Mouse (Mus musculus) cerebellum, postnatal 25 days (tissue): Measurements from ENCODE around the gene Pate4.
"Not testable (repeated sequence)": the region's sequence is repeated elsewhere in the genome, so short reads cannot be mapped to it uniquely, and the experiment has no call there.

Experiments used
- DNase-seq, 2 experiments: peaks; one replicate each; pipeline ENCODE4 v3.0.0; 2021; ENCODE audit warnings: mixed read lengths in 2 of 2

Pate4 gene

DNA sequence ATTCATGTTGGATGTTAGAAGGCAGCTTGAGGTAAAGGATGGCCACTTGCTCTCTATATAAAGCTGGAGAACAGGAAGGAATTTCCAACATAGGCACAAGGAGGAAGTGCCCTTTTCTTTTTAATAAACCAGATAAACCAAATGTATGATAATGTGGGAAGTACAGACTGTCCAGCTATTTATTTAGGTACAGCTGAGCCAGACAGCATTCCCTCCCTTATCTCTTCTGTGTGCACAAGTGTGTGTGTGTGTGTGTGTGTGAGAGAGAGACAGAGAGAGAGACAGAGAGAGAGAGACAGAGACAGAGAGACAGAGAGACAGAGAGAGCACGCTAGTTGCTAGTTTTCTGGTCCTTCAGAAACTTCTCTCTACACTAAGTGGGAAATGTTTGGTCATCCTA, at the start of gene Pate4:
Pate4 (minus strand) TSS at position 101 of the 400 bp plus-strand sequence.
- DNase-seq: no peak

DNA sequence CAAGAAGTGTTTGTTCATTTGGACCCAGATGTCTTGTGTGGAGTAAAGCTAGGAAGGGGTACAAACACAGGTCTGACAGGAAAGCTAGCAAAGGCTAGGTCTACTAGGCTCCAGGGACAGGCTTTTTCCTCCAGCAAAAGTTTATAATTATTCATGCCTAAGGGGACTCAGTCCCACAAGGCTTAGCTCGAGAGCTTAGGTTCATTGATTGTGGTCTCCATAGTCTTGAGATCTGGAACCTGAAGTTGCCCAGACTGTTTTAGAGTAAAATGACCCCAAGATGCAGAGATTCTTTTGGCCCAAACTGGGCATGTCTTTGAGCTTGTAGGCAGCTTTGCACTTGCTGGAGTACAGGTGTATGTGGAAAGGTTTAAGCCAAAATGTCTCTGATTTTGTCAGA, 36.4 kb upstream of the Pate4 start, which contains the start of gene Pate3:
Pate3 (minus strand) TSS at position 101 of the 400 bp plus-strand sequence.
- no peak for DNase-seq

DNA sequence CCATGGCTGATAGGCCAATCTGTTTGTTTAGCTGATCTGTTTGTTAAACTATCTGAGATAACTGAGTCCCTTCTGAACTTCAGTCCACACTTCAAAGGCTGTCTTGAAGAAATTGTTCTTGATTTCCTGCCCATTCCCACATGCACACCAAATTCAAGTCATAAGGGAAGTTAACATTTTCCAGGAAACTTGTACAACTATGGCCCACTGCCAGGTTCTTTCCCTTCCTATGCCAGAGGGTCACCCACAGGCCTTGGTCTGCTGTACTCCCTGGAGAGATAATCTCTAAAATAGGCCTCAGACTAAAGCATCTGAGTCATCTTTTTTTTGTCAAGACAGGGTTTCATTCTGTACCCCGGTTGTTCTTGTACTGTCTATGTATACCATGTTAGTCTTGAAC, 21.2 kb upstream of the Pate4 start:
- no peak for DNase-seq

- DNase-seq: not testable (repeated sequence)
Observed at GRCm38 (mm10) chr9:35616784-35617183, 5.0 kb upstream of the Pate4 start.

DNA sequence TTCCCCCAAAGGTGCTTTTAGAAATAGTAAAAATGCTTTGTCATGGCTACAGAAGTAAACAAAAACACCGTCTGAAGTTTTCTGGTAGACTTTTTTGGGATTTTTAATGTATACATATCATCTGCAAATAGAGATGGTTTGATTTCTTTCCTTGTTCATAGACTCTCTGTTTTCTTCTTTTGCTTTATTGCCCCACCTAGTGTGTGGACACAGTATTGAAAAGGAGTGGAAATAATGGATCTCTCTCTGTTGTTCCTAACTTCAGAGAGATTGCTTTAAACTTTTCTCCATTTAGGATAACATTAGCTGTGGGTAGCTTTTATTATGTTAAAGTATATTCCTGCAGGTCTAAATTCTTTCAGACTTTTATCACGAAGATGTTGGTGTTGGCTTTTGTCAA, 2.3 kb upstream of the Pate4 start:
- DNase-seq: no peak

DNA sequence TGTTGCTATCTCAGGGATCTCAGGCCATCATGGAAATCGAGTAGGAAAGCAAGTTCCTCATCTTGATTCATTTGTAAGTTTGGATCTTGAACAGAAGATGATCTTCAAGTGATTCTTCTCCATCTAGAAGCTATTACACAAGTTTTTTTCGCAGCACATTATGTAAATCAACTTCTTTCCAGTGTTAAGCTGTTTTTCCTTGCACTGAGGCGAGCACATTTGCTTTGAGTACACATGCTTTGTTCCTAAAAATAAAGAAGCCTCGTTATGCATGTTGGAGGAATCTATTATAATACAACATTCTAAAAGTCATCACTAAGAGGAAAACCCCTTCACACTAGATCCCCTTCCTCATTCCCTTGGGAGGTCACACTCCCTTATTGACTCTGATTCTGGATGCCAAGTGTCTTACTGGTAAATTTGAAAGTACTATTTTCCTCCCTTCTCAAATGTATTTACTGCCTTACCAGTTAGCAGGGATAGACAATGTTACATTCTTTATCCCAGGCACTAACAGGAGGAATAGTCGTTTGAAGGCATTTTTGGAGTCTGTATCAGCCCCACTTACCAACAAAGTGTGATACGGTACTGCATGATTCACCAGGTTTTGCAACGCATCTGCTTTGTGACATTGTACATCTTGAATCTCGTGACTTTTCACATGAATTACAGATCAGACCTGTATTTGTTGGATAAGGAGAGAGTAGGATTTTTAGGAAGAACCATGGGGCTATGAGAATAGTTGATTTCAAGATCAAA, 3.9 kb downstream of the Pate4 start:
- DNase-seq: no peak

DNA sequence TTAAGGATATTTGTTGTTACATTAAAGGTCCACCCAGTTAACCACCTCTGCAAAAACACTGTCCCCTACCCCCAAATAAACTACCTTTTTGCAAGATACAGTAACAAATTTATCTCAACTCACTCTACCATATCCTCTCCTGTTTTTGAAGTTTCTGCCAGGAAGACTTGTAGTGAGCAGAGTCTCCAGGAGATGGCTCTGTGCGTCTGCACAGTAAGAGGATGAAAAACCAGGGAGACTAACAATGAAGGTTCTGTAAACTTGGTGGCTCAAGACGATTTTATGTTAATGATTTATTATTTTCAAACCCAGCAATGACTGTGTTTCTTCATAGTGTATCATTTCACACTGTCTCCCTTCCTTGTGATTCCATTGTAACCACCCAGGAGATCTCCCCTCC, 18.8 kb downstream of the Pate4 start:
- DNase-seq: no peak

GRCm38 (mm10) chr9:35587674-35588073, 24.1 kb downstream of the Pate4 start:
- no peak for DNase-seq

- DNase-seq: no peak
Observed at GRCm38 (mm10) chr9:35574416-35574815, 37.3 kb downstream of the Pate4 start.

- DNase-seq: no peak
Observed at GRCm38 (mm10) chr9:35570663-35571062, 41.1 kb downstream of the Pate4 start.

- peak; percentile 93 to 96 for DNase-seq
Observed at GRCm38 (mm10) chr9:35569571-35570534, 41.9 kb downstream of the Pate4 start, which contains the start of the genes Pate2 and Hyls1. Gene Pate2, plus strand, starts transcription at chr9:35570284. Gene Hyls1, minus strand, starts transcription at chr9:35570398.

GRCm38 (mm10) chr9:35567995-35568394, 43.7 kb downstream of the Pate4 start:
- DNase-seq: no peak

- DNase-seq: no peak
Observed at GRCm38 (mm10) chr9:35564536-35565240, 47.1 kb downstream of the Pate4 start.

GRCm38 (mm10) chr9:35561583-35561982, 50.2 kb downstream of the Pate4 start:
- DNase-seq: no peak

- no peak for DNase-seq
Observed at GRCm38 (mm10) chr9:35561076-35561475, 50.7 kb downstream of the Pate4 start.

DNA sequence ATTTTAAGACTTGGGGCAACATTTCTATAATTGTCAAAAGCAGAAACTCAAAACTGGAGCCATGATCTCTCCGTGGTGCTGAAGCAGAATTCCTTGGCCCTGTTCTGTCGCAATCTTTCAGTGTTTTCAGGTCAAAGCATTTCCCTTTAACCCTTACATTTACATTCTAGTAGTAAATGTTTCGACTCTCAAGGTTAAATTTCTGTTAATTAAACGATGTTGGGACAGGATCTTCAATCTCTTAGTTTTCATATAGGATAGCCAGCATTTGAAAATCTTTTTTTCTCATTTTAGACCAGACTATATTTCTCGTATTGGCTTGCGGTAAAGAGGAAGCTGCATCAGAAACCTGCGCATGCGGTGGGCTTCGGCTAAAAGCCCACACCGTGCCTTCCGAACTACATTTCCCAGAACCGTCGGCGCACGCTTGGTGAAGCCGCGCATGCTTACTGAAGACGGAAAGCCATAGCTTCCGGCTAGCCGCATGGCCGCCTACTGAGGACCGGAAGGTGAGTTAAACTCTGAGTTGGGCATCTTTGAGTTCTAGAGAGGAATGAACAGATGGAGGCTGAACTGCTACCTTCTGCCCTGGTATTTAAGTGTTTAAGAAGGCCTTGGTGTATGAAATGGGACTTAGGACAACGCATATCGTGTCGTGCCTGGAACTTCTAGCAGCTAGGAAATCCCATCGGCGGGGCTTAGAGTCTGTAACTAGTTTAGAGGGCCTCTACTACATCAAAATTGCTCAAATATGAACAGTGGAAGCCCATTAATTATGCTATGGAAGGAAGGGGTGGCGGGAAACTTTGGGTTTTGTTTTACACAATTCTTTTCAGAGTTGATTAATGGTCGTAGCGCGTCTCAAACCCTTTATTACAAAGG, 52.5 kb downstream of the Pate4 start:
- peak; percentile 82 to 90 for DNase-seq

GRCm38 (mm10) chr9:35558257-35559008, 53.3 kb downstream of the Pate4 start, which contains the start of the genes Ddx25 and Pus3:
Gene Ddx25, minus strand, starts transcription at chr9:35558528.
Gene Pus3, plus strand, starts transcription at chr9:35558595.
- DNase-seq: peak; percentile 91 to 92
